Mouse (Mus musculus) monocyte, adult 5-6 weeks (primary cell): ENCODE results near the gene Enam. TPM values are rescaled to one million over a fixed set of nuclear protein-coding genes. Genes with fewer than 3 reads are reported as not detected.
"Not testable (repeated sequence)": the region's sequence is repeated elsewhere in the genome, so short reads cannot be mapped to it uniquely, and the experiment has no call there.

ENCODE experiments used
- ATAC-seq: fragments of 153-309, 156-312 bp; replicated peaks from 2 replicates; pipeline ENCODE4 v1.8.0; 2017; ENCODE audit warnings: mild to moderate bottlenecking; ENCODE audit not compliant: low TSS enrichment, insufficient number of reproducible peaks, severe bottlenecking, poor library complexity, low FRiP score
- total RNA-seq: library from RNA; stranded (forward); fragments of 200-1000, 200-491, 200-594 nt; gene quantifications from 3 replicates; pipeline ENCODE4 v1.2.3, GENCODE M21; 2017

The Enam gene
- total RNA-seq: not detected in 3 replicates

GRCm38 (mm10) chr5:88487675-88488074 lies at the start of gene Enam:
Enam (plus strand) TSS chr5:88487975.
- ATAC-seq: no peak

GRCm38 (mm10) chr5:88455691-88456090 lies 32.1 kb upstream of the Enam start, which contains the start of gene Ambn:
Ambn (plus strand) TSS chr5:88455991.
- no peak for ATAC-seq

- ATAC-seq: no peak
These were observed 20.3 kb upstream of the Enam start for GRCm38 (mm10) chr5:88467471-88467870.

GRCm38 (mm10) chr5:88468807-88469704 lies 18.7 kb upstream of the Enam start:
- ATAC-seq: no peak

DNA sequence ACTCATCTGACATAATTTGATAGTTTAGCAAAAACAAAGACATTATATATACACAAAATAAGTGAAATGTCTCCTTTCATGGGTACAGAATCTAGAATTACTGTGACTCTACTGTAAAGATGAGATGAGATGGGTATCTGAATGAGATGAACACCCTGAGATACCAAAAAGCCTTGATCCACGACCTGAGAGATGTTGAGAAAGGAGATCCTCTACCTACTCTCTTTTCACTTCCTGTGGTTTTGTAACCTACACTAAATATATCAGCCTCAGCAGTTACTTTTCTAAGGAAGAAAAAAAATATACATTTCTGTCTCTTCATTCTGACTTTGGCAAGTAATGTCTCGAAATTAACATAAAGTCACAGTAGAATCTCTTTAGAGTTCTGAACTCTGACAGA lies 1.2 kb downstream of the Enam start:
- ATAC-seq: no peak

- no peak for ATAC-seq
These were observed 3.3 kb downstream of the Enam start for GRCm38 (mm10) chr5:88491111-88491510.

DNA sequence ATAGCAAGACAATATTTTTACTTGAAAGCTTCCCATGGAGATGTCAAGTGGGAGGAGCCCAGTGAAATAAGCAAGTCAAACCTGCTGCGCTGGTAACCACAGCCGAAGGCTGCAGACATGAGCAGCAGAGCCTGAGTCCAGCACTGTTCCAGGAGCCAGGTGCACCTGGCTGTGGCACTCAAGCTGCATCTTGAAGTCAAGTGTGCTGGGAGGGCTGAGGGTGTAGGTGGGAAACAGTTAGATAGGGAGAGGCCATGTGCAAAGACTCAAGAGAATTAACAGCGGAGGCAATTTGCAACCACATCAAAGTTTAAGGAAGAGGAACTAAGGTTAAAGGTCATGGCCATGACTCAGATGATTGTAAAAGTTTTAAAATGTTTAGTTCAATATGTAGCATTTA lies 12.0 kb downstream of the Enam start:
- peak; percentile 83 for ATAC-seq

GRCm38 (mm10) chr5:88508555-88508954 lies 20.8 kb downstream of the Enam start:
- peak; percentile 89 for ATAC-seq

DNA sequence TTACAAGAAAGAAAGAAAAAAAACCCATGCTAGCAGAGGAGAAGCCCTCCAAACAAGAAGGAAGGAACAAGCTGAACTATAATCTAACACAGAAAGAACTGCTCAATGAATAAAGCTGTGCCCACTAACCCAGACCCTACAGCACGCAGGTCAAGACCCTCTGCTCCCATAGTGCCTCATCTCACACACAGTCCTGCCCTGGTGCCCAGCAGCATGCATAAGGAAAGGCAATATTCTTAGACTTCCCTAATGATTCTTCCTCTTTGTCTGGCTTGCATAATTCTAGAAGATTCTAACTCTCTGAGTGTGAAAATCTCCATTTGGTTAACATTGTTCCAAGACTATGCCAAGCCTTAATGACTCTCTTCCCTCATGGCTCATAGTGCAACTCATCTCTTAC lies 21.2 kb downstream of the Enam start:
- peak; percentile 82 for ATAC-seq

GRCm38 (mm10) chr5:88519232-88519631 lies 31.5 kb downstream of the Enam start:
- 0 out of 2 replicates have a peak, but pooled peaks have one; percentile 47 for ATAC-seq

- ATAC-seq: no peak
These were observed 39.9 kb downstream of the Enam start, which contains the start of gene Jchain for GRCm38 (mm10) chr5:88527657-88528056. Jchain (minus strand) TSS chr5:88527891.

DNA sequence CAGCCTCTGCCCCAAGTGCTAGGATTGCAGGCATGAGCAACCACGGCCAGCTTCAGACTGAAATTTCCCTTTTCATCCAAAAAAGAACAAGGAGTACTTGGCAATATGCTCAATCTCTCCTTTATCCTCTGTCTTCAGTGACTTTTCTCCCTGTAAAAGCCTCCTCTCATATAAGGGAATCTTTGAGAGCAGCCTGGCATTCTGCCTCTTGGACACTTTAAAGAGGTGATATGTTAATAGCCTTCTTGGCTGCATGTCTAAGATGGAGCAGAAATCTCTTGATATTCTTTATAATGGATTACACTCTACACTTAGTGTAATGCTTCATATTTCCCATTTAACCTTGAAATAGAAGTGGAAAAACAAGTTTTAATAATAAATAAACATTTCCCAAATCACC lies 43.1 kb downstream of the Enam start:
- no peak for ATAC-seq

GRCm38 (mm10) chr5:88534697-88535096 lies 46.9 kb downstream of the Enam start:
- no peak for ATAC-seq

DNA sequence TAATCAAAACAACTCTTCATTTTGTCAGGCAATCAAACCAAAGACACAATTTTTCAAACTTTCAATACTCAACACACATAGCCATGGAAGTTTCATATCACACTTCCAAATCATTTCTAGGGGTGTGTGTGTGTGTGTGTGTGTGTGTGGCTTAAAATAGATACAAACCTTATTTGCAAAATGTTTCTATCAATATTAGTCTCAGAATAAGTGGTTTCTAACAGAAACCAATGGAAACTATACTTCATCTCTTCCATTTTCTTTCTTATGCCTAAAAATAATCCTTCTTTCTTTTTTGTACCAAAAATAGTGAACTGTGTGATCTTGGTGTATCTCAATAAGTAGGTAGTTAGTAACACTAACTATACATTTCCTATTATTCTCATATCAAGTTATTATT lies 53.1 kb downstream of the Enam start:
- no peak for ATAC-seq

- ATAC-seq: no peak
These were observed 55.0 kb downstream of the Enam start for GRCm38 (mm10) chr5:88542651-88543282.

- ATAC-seq: not testable (repeated sequence)
These were observed 56.6 kb downstream of the Enam start for GRCm38 (mm10) chr5:88544411-88544810.

GRCm38 (mm10) chr5:88545536-88545935 lies 57.8 kb downstream of the Enam start:
- ATAC-seq: no peak

- ATAC-seq: peak; percentile 23
These were observed 65.7 kb downstream of the Enam start for GRCm38 (mm10) chr5:88553271-88554085.
